ENCODE assay signal across 28 mouse cellular contexts in genomic region chr7:31063074-31063560, GRCm38 (mm10). TPM values are rescaled to one million over a fixed set of nuclear protein-coding genes. Genes with fewer than 3 reads are reported as not detected.
"Had no signal": no experiment of that assay in that cellular context is flagged by ENCODE, and none has a peak within 500 bp of the region (broad histone marks: within the 10 kb centered on the region; RNA-seq: fewer than 3 reads in every experiment).

No protein-coding gene starts in this region.

- H3K27ac ChIP-seq: heart, embryonic 10.5 days; hindbrain, embryonic 13.5 days; hindbrain, embryonic 15.5 days; hindbrain, postnatal 0 days; kidney, embryonic 15.5 days; kidney, postnatal 0 days; left cerebral cortex, adult 2 months; limb, embryonic 10.5 days; limb, embryonic 12.5 days; liver, embryonic 13.5 days; liver, embryonic 15.5 days had no signal

- DNase-seq: gastrocnemius, postnatal 14 days; gastrocnemius, postnatal 36 days; heart, adult 18-20 months; heart, postnatal 14 days; heart, postnatal 36 days; kidney, adult 11 months; kidney, adult 2 months; kidney, adult 9 months; kidney, postnatal 14 days; kidney, postnatal 36 days; layer of hippocampus, adult 9-11 months; layer of hippocampus, postnatal 36 days; liver; liver, embryonic 13.5 days had no signal

- H3K4me3 ChIP-seq: heart, embryonic 10.5 days; heart, embryonic 12.5 days; hindbrain, embryonic 13.5 days; hindbrain, embryonic 15.5 days; kidney, embryonic 15.5 days; left cerebral cortex, adult 2 months; limb, embryonic 10.5 days; limb, embryonic 12.5 days; liver, embryonic 13.5 days; liver, embryonic 15.5 days had no signal

RNA-seq across cellular contexts. Expression of gene Lgi4, which starts 4.0 kb away (rescaled TPM):
- total RNA-seq: hematopoietic stem cell, adult 5-6 weeks had no signal

RNA-seq across cellular contexts. Expression of gene Fxyd3, which starts 13.4 kb away (rescaled TPM):
- total RNA-seq: hematopoietic stem cell, adult 5-6 weeks; hindbrain, postnatal 0 days; layer of hippocampus, postnatal 36 days; left cerebral cortex, adult 2 months; left cerebral cortex, postnatal 14 days; left cerebral cortex, postnatal 36 days had no signal
